Mouse (Mus musculus) intestine, embryonic 16.5 days (tissue): ENCODE results near the gene Cdk4. TPM values are rescaled to one million over a fixed set of nuclear protein-coding genes. Genes with fewer than 3 reads are reported as not detected.
A peak's percentile ranks its signal among the peaks of the same experiment; 100 is the strongest.

Source experiments
- ATAC-seq: fragments of 200-750 bp; cut with Nextera tagmentation; 2 replicates; pipeline ENCODE4 v1.8.0; 2017; ENCODE audit warnings: moderate TSS enrichment, moderate library complexity
- H3K27ac ChIP-seq: fragments of 300-500 bp; sonication (generic); 2 replicates; pipeline ENCODE4 v1.5.1; 2014; ENCODE audit warnings: mild to moderate bottlenecking, low read length
- H3K27me3 ChIP-seq: fragments of 300-500 bp; sonication (generic); replicated peaks from 2 replicates; pipeline ENCODE4 v1.6.1; 2014; ENCODE audit warnings: low read length, control low read depth, mixed read lengths; ENCODE audit not compliant: control insufficient read depth, insufficient read depth
- H3K36me3 ChIP-seq: fragments of 300-500 bp; sonication (generic); 2 replicates; pipeline ENCODE4 v1.6.1; 2014; ENCODE audit warnings: low read length, control low read depth; ENCODE audit not compliant: control insufficient read depth, insufficient read depth
- H3K4me1 ChIP-seq: fragments of 300-500 bp; sonication (generic); 2 replicates; pipeline ENCODE4 v1.6.1; 2014; ENCODE audit warnings: low read length, control low read depth, mixed read lengths; ENCODE audit not compliant: control insufficient read depth, insufficient read depth
- H3K4me2 ChIP-seq: fragments of 300-500 bp; sonication (generic); 2 replicates; pipeline ENCODE4 v1.6.1; 2014; ENCODE audit warnings: low read depth, low read length, control low read depth
- H3K4me3 ChIP-seq: fragments of 300-500 bp; sonication (generic); 2 replicates; pipeline ENCODE4 v1.5.1; 2014; ENCODE audit warnings: mild to moderate bottlenecking, low read length
- H3K9ac ChIP-seq: fragments of 300-500 bp; sonication (generic); 2 replicates; pipeline ENCODE4 v1.6.1; 2014; ENCODE audit warnings: low read depth, low read length
- H3K9me3 ChIP-seq: fragments of 300-500 bp; sonication (generic); 2 replicates; pipeline ENCODE4 v1.6.1; 2016; ENCODE audit warnings: low read length, control low read depth; ENCODE audit not compliant: control insufficient read depth
- WGBS: fragments of 180-500 bp; shearing (Covaris S2); extraction: QIAGEN DNeasy Blood & Tissue Kit; methylation state at CpG from one replicate; pipeline ENCODE4 v1.1.7; 2014; 5-methylcytosine and 5-hydroxymethylcytosine counted together
- polyA plus RNA-seq: library from polyadenylated mRNA; unstranded; fragments of >200 nt; fragmentation: Nextera tagmentation; extraction: Ambion mirVana; gene quantifications from 2 replicates; pipeline ENCODE4 v1.2.1, GENCODE M21; 2015

Gene Cdk4
- polyA plus RNA-seq, 1 experiment from 2014 or later, result 1,595 TPM

GRCm38 (mm10) chr10:127041274-127041766, 22.0 kb upstream of the Cdk4 start, which contains the start of the genes Mettl1 and Eef1akmt3:
Gene Mettl1, plus strand, starts transcription at chr10:127041414.
Gene Eef1akmt3, minus strand, starts transcription at chr10:127041513.
- WGBS, result under 1% methylated on average over 28 of the region's 28 CpGs
- no peaks in the 10 kb centered on the region for H3K27me3 ChIP-seq
- peak within 1 kb of the TSS; percentile 97 for H3K4me2 ChIP-seq
- peak within 1 kb of the TSS; percentile 96 for H3K4me3 ChIP-seq
- H3K9me3 ChIP-seq, result no peaks in the 10 kb centered on the region
- peak within 1 kb of the TSS; percentile 80 for H3K9ac ChIP-seq
- 0 out of 2 replicates have a peak, but pooled peaks cover 3% of the 10 kb centered on the region for H3K36me3 ChIP-seq
- H3K27ac ChIP-seq, result 0 out of 2 replicates have a peak within 1 kb of the TSS, but pooled peaks have one; percentile 66
- H3K4me1 ChIP-seq, result peaks cover 7% of the 10 kb centered on the region; the same call in 1 of the 2 replicates
- peak; percentile 76 for ATAC-seq

- peak overlapping the region; percentile 96 for H3K4me3 ChIP-seq
- peak; percentile 91 for ATAC-seq
- H3K9me3 ChIP-seq, result no peaks in the 10 kb centered on the region
- 0 out of 2 replicates have a peak overlapping the region, but pooled peaks have one; percentile 66 for H3K27ac ChIP-seq
- H3K4me2 ChIP-seq, result peak overlapping the region; percentile 97
- 0 out of 2 replicates have a peak, but pooled peaks cover 3% of the 10 kb centered on the region for H3K36me3 ChIP-seq
- H3K4me1 ChIP-seq, result peaks cover 7% of the 10 kb centered on the region; the same call in 1 of the 2 replicates
- H3K27me3 ChIP-seq, result no peaks in the 10 kb centered on the region
- peak overlapping the region; percentile 80 for H3K9ac ChIP-seq
- WGBS, result under 1% methylated on average over 44 of the region's 44 CpGs
These were observed 21.5 kb upstream of the Cdk4 start for GRCm38 (mm10) chr10:127041774-127042338.

GRCm38 (mm10) chr10:127042468-127043115, 20.7 kb upstream of the Cdk4 start:
- H3K36me3 ChIP-seq, result 0 out of 2 replicates have a peak, but pooled peaks cover 3% of the 10 kb centered on the region
- peaks cover 7% of the 10 kb centered on the region; the same call in 1 of the 2 replicates for H3K4me1 ChIP-seq
- H3K27me3 ChIP-seq, result peaks cover 3% of the 10 kb centered on the region
- H3K4me2 ChIP-seq, result peak overlapping the region; percentile 97
- H3K9ac ChIP-seq, result peak overlapping the region; percentile 80
- peak overlapping the region; percentile 96 for H3K4me3 ChIP-seq
- no peak overlapping the region for H3K27ac ChIP-seq
- 16% methylated on average over 5 of the region's 5 CpGs for WGBS
- H3K9me3 ChIP-seq, result no peaks in the 10 kb centered on the region
- peak; percentile 5; the same call in 1 of the 2 replicates for ATAC-seq

- WGBS, result 92% methylated on average over 6 of the region's 6 CpGs
- Histone ChIP-seq H3K9me3 (no peaks in the 10 kb centered on the region), H3K27me3 (peaks cover 9% of the 10 kb centered on the region), H3K4me3 (no peak overlapping the region), H3K4me2 (no peak overlapping the region), H3K9ac (no peak overlapping the region), H3K27ac (no peak overlapping the region), H3K4me1 (peaks cover 7% of the 10 kb centered on the region; the same call in 1 of the 2 replicates), H3K36me3 (0 out of 2 replicates have a peak, but pooled peaks cover 3% of the 10 kb centered on the region)
- no peak for ATAC-seq
These were observed 20.1 kb upstream of the Cdk4 start for GRCm38 (mm10) chr10:127043187-127043586.

- Histone ChIP-seq H3K4me3 (peak within 1 kb of the TSS; percentile 31), H3K9ac (no peak within 1 kb of the TSS; the same call in 1 of the 2 replicates), H3K36me3 (0 out of 2 replicates have a peak, but pooled peaks cover 3% of the 10 kb centered on the region), H3K27ac (no peak within 1 kb of the TSS), H3K4me1 (peaks cover under 1% of the 10 kb centered on the region; the same call in 1 of the 2 replicates), H3K4me2 (peak within 1 kb of the TSS; percentile 41), H3K9me3 (no peaks in the 10 kb centered on the region), H3K27me3 (peaks cover 42% of the 10 kb centered on the region)
- no peak for ATAC-seq
- WGBS, result 41% methylated on average over 5 of the region's 5 CpGs
These were observed 15.4 kb upstream of the Cdk4 start, which contains the start of gene Cyp27b1 for GRCm38 (mm10) chr10:127047954-127048353. Gene Cyp27b1, plus strand, starts transcription at chr10:127048250.

- no peak overlapping the region; the same call in 1 of the 2 replicates for H3K9ac ChIP-seq
- ATAC-seq, result no peak
- 4% methylated on average over 35 of the region's 35 CpGs for WGBS
These were observed 14.5 kb upstream of the Cdk4 start for GRCm38 (mm10) chr10:127048608-127049394.

GRCm38 (mm10) chr10:127049395-127050118, 13.8 kb upstream of the Cdk4 start:
- Histone ChIP-seq H3K4me3 (peak overlapping the region; percentile 31), H3K36me3 (0 out of 2 replicates have a peak, but pooled peaks cover 3% of the 10 kb centered on the region), H3K4me2 (peak overlapping the region; percentile 41), H3K9ac (0 out of 2 replicates have a peak overlapping the region, but pooled peaks have one; percentile 3), H3K27ac (no peak overlapping the region), H3K27me3 (peaks cover 42% of the 10 kb centered on the region), H3K9me3 (no peaks in the 10 kb centered on the region), H3K4me1 (no peaks in the 10 kb centered on the region)
- ATAC-seq, result peak; percentile 69
- WGBS, result 2% methylated on average over 29 of the region's 29 CpGs

More at GRCm38 (mm10) chr10:127048608-127049394, 14.5 kb upstream of the Cdk4 start:
- Histone ChIP-seq H3K27ac (no peak overlapping the region), H3K9me3 (no peaks in the 10 kb centered on the region), H3K27me3 (peaks cover 42% of the 10 kb centered on the region), H3K4me1 (no peaks in the 10 kb centered on the region), H3K36me3 (0 out of 2 replicates have a peak, but pooled peaks cover 3% of the 10 kb centered on the region), H3K4me3 (peak overlapping the region; percentile 31), H3K4me2 (peak overlapping the region; percentile 41)

GRCm38 (mm10) chr10:127050119-127050474, 13.2 kb upstream of the Cdk4 start:
- peak; percentile 31; the same call in 1 of the 2 replicates for ATAC-seq
- Histone ChIP-seq H3K4me1 (no peaks in the 10 kb centered on the region), H3K9me3 (no peaks in the 10 kb centered on the region), H3K4me3 (no peak overlapping the region), H3K36me3 (no peaks in the 10 kb centered on the region), H3K27ac (no peak overlapping the region), H3K4me2 (peak overlapping the region; percentile 41), H3K9ac (0 out of 2 replicates have a peak overlapping the region, but pooled peaks have one; percentile 3), H3K27me3 (peaks cover 42% of the 10 kb centered on the region)
- WGBS, result 19% methylated on average over 10 of the region's 10 CpGs
